Mouse (Mus musculus) liver, postnatal 0 days (tissue): Measurements from ENCODE around the gene Gm45837. TPM values are rescaled to one million over a fixed set of nuclear protein-coding genes. Genes with fewer than 3 reads are reported as not detected.

Experiments
- ATAC-seq: fragments of 200-750 bp; cut with Nextera tagmentation; 2 replicates; pipeline ENCODE4 v1.8.0; 2017; ENCODE audit warnings: mild to moderate bottlenecking, moderate library complexity
- DNase-seq: peaks from one replicate; pipeline ENCODE4 v3.0.0-alpha.2; 2016
- H3K27ac ChIP-seq: fragments of 300-500 bp; sonication (generic); 2 replicates; pipeline ENCODE4 v1.5.1; 2014; ENCODE audit warnings: antibody characterized with exemption, moderate library complexity, mild to moderate bottlenecking, low read depth
- H3K27me3 ChIP-seq: fragments of 300-500 bp; sonication (generic); 2 replicates; pipeline ENCODE4 v1.6.1; 2014; ENCODE audit warnings: low read length, control low read depth, mixed read lengths; ENCODE audit not compliant: insufficient read depth
- H3K36me3 ChIP-seq: fragments of 300-500 bp; sonication (generic); replicated peaks from 2 replicates; pipeline ENCODE4 v1.6.1; 2014; ENCODE audit warnings: mild to moderate bottlenecking, control low read depth, low read length, moderate library complexity, mixed read lengths; ENCODE audit not compliant: insufficient read depth
- H3K4me1 ChIP-seq: fragments of 300-500 bp; sonication (generic); 2 replicates; pipeline ENCODE4 v1.6.1; 2014; ENCODE audit warnings: antibody characterized with exemption, mild to moderate bottlenecking, control low read depth; ENCODE audit not compliant: insufficient read depth
- H3K4me2 ChIP-seq: fragments of 300-500 bp; sonication (generic); 2 replicates; pipeline ENCODE4 v1.6.1; 2014; ENCODE audit warnings: low read depth, mild to moderate bottlenecking, low read length, moderate library complexity, mixed read lengths
- H3K4me3 ChIP-seq: fragments of 300-500 bp; sonication (generic); 2 replicates; pipeline ENCODE4 v1.5.1; 2014; ENCODE audit warnings: low read depth, low read length
- H3K9ac ChIP-seq: fragments of 300-500 bp; sonication (generic); replicated peaks from 2 replicates; pipeline ENCODE4 v1.6.1; 2014; ENCODE audit warnings: mild to moderate bottlenecking, moderate library complexity
- H3K9me3 ChIP-seq: fragments of 300-500 bp; sonication (generic); 2 replicates; pipeline ENCODE4 v1.6.1; 2016; ENCODE audit warnings: mild to moderate bottlenecking, control low read depth, low read length, mixed read lengths
- CTCF ChIP-seq: sonication (generic); IDR thresholded peaks from 2 replicates; pipeline ENCODE4 v1.5.1; 2016; ENCODE audit warnings: antibody characterized with exemption, low read depth
- EP300 ChIP-seq: IDR thresholded peaks from 2 replicates; pipeline ENCODE4 v1.6.1; 2016; ENCODE audit warnings: antibody characterized with exemption, low read depth, mild to moderate bottlenecking
- WGBS: fragments of 180-500 bp; shearing (Covaris S2); extraction: QIAGEN DNeasy Blood & Tissue Kit; methylation state at CpG from one replicate; pipeline ENCODE4 v1.1.7; 2014; ENCODE audit not compliant: insufficient replicate concordance; 5-methylcytosine and 5-hydroxymethylcytosine counted together
- polyA plus RNA-seq: library from polyadenylated mRNA; unstranded; fragments of >200 nt; fragmentation: Nextera tagmentation; extraction: Ambion mirVana; gene quantifications from 2 replicates; pipeline ENCODE4 v1.2.1, GENCODE M21; 2015

The Gm45837 gene
- polyA plus RNA-seq, 1 experiment from 2014 or later: not detected

- WGBS: 39% methylated on average over 2 of the region's 2 CpGs
- DNase-seq (no peak), ATAC-seq (no peak)
- Histone ChIP-seq H3K36me3 (peaks cover 8% of the 10 kb centered on the region), H3K4me1 (peaks cover 3% of the 10 kb centered on the region; the same call in 1 of the 2 replicates), H3K4me3 (no peak overlapping the region), H3K27ac (no peak overlapping the region), H3K9ac (no peak overlapping the region), H3K27me3 (no peaks in the 10 kb centered on the region), H3K9me3 (no peaks in the 10 kb centered on the region), H3K4me2 (no peak overlapping the region)
- TF ChIP-seq EP300 (no peak), CTCF (no peak)
Observed at GRCm38 (mm10) chr7:101509212-101509611, 98.5 kb downstream of the Gm45837 start.

DNA sequence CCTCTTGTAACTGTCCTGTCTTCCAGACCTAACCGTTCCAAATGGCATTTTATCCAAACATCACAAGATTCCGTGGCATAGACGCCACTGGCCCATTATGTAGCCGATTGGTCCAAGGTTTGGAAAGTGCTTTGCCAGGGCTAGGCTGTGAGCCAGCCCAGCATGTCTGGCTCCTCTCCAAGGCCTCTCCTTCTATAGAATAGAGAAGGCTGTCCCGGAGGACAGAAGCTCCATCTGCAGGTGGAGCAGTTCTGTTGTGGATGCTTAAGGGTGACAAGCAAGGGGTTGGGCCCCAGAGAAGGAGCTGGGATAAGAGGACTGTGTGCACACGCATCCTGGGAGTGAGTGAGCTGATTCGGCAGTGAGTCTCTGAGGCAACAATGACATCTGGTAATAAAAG, 103.0 kb downstream of the Gm45837 start:
- H3K4me1 ChIP-seq: no peaks in the 10 kb centered on the region
- H3K27me3 ChIP-seq: no peaks in the 10 kb centered on the region
- ATAC-seq (no peak), DNase-seq (no peak)
- H3K4me2 ChIP-seq: no peak overlapping the region
- H3K9me3 ChIP-seq: no peaks in the 10 kb centered on the region
- no peak overlapping the region for H3K9ac ChIP-seq
- no peaks in the 10 kb centered on the region; the same call in 1 of the 2 replicates for H3K36me3 ChIP-seq
- WGBS: 70% methylated on average over 7 of the region's 7 CpGs
- TF ChIP-seq EP300 (no peak), CTCF (no peak)
- no peak overlapping the region for H3K4me3 ChIP-seq
- no peak overlapping the region for H3K27ac ChIP-seq

- H3K9me3 ChIP-seq: no peaks in the 10 kb centered on the region
- no peak overlapping the region for H3K27ac ChIP-seq
- no peaks in the 10 kb centered on the region for H3K27me3 ChIP-seq
- no peaks in the 10 kb centered on the region; the same call in 1 of the 2 replicates for H3K36me3 ChIP-seq
- no peak overlapping the region for H3K4me2 ChIP-seq
- H3K4me1 ChIP-seq: no peaks in the 10 kb centered on the region
- no peak overlapping the region for H3K9ac ChIP-seq
- H3K4me3 ChIP-seq: no peak overlapping the region
- ATAC-seq: no peak
- no peak for TF ChIP-seq EP300
- DNase-seq: no peak
- WGBS: 75% methylated on average over 6 of the region's 6 CpGs
Observed at GRCm38 (mm10) chr7:101514768-101515167, 104.1 kb downstream of the Gm45837 start.

DNA sequence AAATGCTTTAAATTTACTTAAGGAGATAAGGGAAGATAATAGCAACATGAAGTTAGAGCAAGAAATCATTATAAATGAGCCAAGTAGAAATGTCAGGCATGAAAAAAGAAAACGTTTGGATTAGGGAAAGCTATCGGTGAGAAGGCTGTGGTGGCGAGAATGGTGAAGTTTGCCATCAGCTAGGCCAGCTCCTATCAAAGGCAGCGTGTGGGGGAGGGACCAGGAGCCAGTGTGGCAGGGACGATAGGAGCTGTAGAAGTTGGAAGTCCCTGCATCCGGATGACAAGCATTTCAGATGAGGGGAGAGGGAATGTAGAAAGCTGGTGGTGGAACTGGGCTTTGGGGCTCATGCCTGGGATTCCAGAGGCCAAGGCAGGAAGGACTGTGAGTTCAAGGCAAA, 104.6 kb downstream of the Gm45837 start:
- 39% methylated on average over 6 of the region's 6 CpGs for WGBS

DNA sequence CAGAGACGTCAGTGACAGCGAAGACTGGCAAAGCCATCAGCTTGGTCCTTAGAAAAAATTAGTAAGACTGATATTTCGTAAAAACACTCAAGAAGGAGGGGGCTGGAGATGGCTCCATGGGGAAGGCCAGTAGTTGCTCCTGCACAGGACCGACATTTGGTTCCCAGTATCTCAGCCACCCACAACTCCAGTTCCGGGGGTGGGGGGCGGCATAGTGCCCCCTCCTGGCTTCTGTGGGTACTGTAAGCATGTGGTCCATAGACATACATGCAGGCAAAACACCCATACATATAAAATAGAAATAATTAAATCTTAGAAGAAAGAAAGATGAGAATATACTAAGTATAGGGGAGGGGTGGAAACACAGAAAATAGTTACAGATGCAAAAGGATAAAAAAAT, 105.8 kb downstream of the Gm45837 start:
- no peaks in the 10 kb centered on the region for H3K9me3 ChIP-seq
- no peak overlapping the region for H3K4me2 ChIP-seq
- H3K27ac ChIP-seq: no peak overlapping the region
- H3K36me3 ChIP-seq: no peaks in the 10 kb centered on the region; the same call in 1 of the 2 replicates
- H3K4me1 ChIP-seq: no peaks in the 10 kb centered on the region
- H3K27me3 ChIP-seq: no peaks in the 10 kb centered on the region
- H3K9ac ChIP-seq: no peak overlapping the region
- TF ChIP-seq CTCF (peak; percentile 48), EP300 (no peak)
- DNase-seq (no peak), ATAC-seq (no peak)
- WGBS: 56% methylated on average over 6 of the region's 6 CpGs
- no peak overlapping the region for H3K4me3 ChIP-seq

More for the DNA sequence above, 104.6 kb downstream of the Gm45837 start:
- Histone ChIP-seq H3K4me1 (no peaks in the 10 kb centered on the region), H3K27me3 (no peaks in the 10 kb centered on the region), H3K27ac (no peak overlapping the region), H3K4me2 (no peak overlapping the region), H3K9ac (no peak overlapping the region), H3K36me3 (no peaks in the 10 kb centered on the region; the same call in 1 of the 2 replicates), H3K4me3 (no peak overlapping the region), H3K9me3 (no peaks in the 10 kb centered on the region)
- DNase-seq (no peak), ATAC-seq (no peak)
- TF ChIP-seq CTCF: no peak

DNA sequence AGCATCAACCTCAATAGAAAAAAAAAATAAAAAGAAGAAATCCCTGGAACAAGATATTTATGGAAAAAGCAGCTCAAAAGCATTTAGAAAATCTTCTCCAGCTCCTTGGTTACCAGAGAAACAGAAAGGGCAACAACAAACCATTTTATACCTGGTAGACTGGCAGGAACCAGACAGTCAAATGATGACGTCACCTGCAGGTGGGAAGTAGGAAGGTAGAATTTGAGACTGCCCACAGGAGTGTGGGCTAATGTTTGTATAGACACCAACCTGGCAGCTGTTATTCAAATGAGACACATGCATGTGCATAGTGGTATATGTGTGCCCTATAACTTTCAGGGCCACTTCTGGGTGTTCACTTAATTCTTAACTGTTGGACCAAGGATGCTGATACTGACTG, 111.0 kb downstream of the Gm45837 start:
- no peak overlapping the region for H3K4me2 ChIP-seq
- TF ChIP-seq CTCF: no peak
- no peak for TF ChIP-seq EP300
- no peaks in the 10 kb centered on the region for H3K36me3 ChIP-seq
- no peak overlapping the region for H3K4me3 ChIP-seq
- H3K27me3 ChIP-seq: no peaks in the 10 kb centered on the region
- H3K9me3 ChIP-seq: no peaks in the 10 kb centered on the region
- ATAC-seq (no peak), DNase-seq (no peak)
- WGBS: 61% methylated on average over 1 of the region's 1 CpGs
- H3K9ac ChIP-seq: no peak overlapping the region
- no peak overlapping the region for H3K27ac ChIP-seq
- peaks cover 3% of the 10 kb centered on the region; the same call in 1 of the 2 replicates for H3K4me1 ChIP-seq

GRCm38 (mm10) chr7:101523205-101523604, 112.5 kb downstream of the Gm45837 start:
- no peak overlapping the region for H3K4me3 ChIP-seq
- no peaks in the 10 kb centered on the region for H3K27me3 ChIP-seq
- ATAC-seq: no peak
- H3K27ac ChIP-seq: no peak overlapping the region
- no peak overlapping the region for H3K9ac ChIP-seq
- H3K9me3 ChIP-seq: no peaks in the 10 kb centered on the region
- no peak overlapping the region for H3K4me2 ChIP-seq
- WGBS: 67% methylated on average over 2 of the region's 2 CpGs
- H3K4me1 ChIP-seq: peaks cover 3% of the 10 kb centered on the region; the same call in 1 of the 2 replicates
- H3K36me3 ChIP-seq: no peaks in the 10 kb centered on the region
- TF ChIP-seq EP300 (no peak), CTCF (no peak)
- DNase-seq: no peak
